Mouse (Mus musculus) limb, embryonic 14.5 days (tissue): Measurements from ENCODE around the gene Cdc34. TPM values are rescaled to one million over a fixed set of nuclear protein-coding genes. Genes with fewer than 3 reads are reported as not detected.

ENCODE experiments used
- ATAC-seq: fragments of 200-750 bp; cut with Nextera tagmentation; 2 replicates; pipeline ENCODE4 v1.8.0; 2017; ENCODE audit warnings: low read depth, moderate number of reproducible peaks, moderate TSS enrichment; ENCODE audit not compliant: low FRiP score
- DNase-seq: peaks from one replicate; pipeline ENCODE4 v3.0.0-alpha.2; 2015; ENCODE audit warnings: low spot score
- H3K27ac ChIP-seq: fragments of 300-500 bp; sonication (generic); replicated peaks from 2 replicates; pipeline ENCODE4 v1.5.1; 2014; ENCODE audit warnings: low read depth, mild to moderate bottlenecking, low read length, moderate library complexity, mixed read lengths
- H3K27me3 ChIP-seq: fragments of 300-500 bp; sonication (generic); 2 replicates; pipeline ENCODE4 v1.6.1; 2014; ENCODE audit warnings: low read length, mixed read lengths; ENCODE audit not compliant: control insufficient read depth, insufficient read depth
- H3K36me3 ChIP-seq: fragments of 300-500 bp; sonication (generic); 2 replicates; pipeline ENCODE4 v1.6.1; 2014; ENCODE audit warnings: mild to moderate bottlenecking, low read length, moderate library complexity, mixed read lengths; ENCODE audit not compliant: control insufficient read depth, insufficient read depth
- H3K4me1 ChIP-seq: fragments of 300-500 bp; sonication (generic); 2 replicates; pipeline ENCODE4 v1.6.1; 2014; ENCODE audit warnings: antibody characterized with exemption, low read length, mixed read lengths; ENCODE audit not compliant: control insufficient read depth, insufficient read depth
- H3K4me2 ChIP-seq: fragments of 300-500 bp; sonication (generic); replicated peaks from 2 replicates; pipeline ENCODE4 v1.6.1; 2014; ENCODE audit warnings: low read depth, mild to moderate bottlenecking, low read length, moderate library complexity; ENCODE audit not compliant: severe bottlenecking
- H3K4me3 ChIP-seq: fragments of 300-500 bp; sonication (generic); replicated peaks from 2 replicates; pipeline ENCODE4 v1.5.1; 2014; ENCODE audit warnings: low read length
- H3K9ac ChIP-seq: fragments of 300-500 bp; sonication (generic); 2 replicates; pipeline ENCODE4 v1.6.1; 2014; ENCODE audit warnings: mild to moderate bottlenecking, low read depth, low read length, moderate library complexity; ENCODE audit not compliant: severe bottlenecking
- H3K9me3 ChIP-seq: fragments of 300-500 bp; sonication (generic); 2 replicates; pipeline ENCODE4 v1.6.1; 2016; ENCODE audit warnings: low read length; ENCODE audit not compliant: control insufficient read depth
- POLR2A ChIP-seq: fragments of 200-500 bp; IDR thresholded peaks from 2 replicates; pipeline ENCODE4 v1.8.0; 2012; ENCODE audit warnings: inconsistent platforms, mild to moderate bottlenecking, moderate library complexity, borderline replicate concordance; ENCODE audit not compliant: insufficient read depth, insufficient read length; ENCODE audit errors: extremely low read depth
- WGBS: fragments of 180-500 bp; shearing (Covaris S2); extraction: QIAGEN DNeasy Blood & Tissue Kit; methylation state at CpG from one replicate; pipeline ENCODE4 v1.1.7; 2014; 5-methylcytosine and 5-hydroxymethylcytosine counted together
- polyA plus RNA-seq, 2 experiments: library from polyadenylated mRNA; depleted of rRNA in 1 of 2; stranded (reverse) in 1 of 2; unstranded in 1 of 2; fragments of >200 nt; fragmentation: Nextera tagmentation in 1 of 2; extraction: Ambion mirVana in 1 of 2; gene quantifications; 2 replicates each; pipeline versions ENCODE4 v1.2.1 to v1.2.3; 2012 to 2014

Cdc34 gene
- polyA plus RNA-seq, 2 experiments: 110 to 138 TPM

DNA sequence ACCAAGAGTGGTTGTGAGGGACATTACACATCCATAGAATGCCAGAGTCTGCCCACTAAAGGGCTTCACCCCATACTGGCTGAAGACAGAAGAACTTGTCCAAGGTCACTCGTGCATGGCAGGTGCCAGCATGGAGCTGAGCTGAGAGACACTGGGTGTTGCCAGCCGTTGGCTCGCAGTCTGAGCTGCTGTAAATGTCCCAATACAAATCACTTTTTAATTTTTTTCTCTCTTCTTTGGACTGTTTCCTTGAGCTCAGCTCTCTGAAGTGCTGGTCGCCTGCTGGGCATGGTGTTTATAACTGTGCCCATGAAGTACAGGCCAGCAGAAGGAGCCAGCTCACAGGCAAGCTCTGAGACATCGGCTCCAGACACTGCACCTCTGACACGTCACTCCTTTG, 41.1 kb downstream of the Cdc34 start:
- peaks cover 8% of the 10 kb centered on the region for H3K27me3 ChIP-seq
- no peak overlapping the region for H3K27ac ChIP-seq
- H3K4me2 ChIP-seq: no peak overlapping the region
- H3K9me3 ChIP-seq: no peaks in the 10 kb centered on the region
- no peaks in the 10 kb centered on the region for H3K4me1 ChIP-seq
- no peak overlapping the region for H3K4me3 ChIP-seq
- WGBS: 72% methylated on average over 6 of the region's 6 CpGs
- DNase-seq: no peak
- H3K9ac ChIP-seq: no peak overlapping the region
- no peak for TF ChIP-seq POLR2A
- no peaks in the 10 kb centered on the region for H3K36me3 ChIP-seq
- no peak for ATAC-seq

DNA sequence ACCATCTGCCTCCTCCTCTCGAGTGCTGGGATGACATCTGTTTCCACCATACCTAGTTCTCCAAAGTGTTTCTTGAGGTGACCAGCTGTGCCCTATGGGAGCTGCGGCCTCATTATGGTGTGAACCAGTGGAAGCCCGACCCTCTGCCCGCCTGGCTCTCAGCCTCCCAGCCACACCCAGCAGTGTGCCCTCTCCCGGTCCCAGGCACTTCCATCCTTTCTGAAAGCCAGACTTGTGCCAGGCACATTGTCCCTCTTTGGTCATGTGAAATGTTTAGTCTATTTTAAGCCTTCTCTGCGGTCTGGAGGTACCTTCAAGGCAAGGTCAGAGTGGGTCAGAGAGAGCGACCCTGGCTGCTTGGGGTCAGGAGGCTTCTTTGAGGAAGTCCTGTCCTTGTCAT, 41.7 kb downstream of the Cdc34 start:
- Histone ChIP-seq H3K4me1 (no peaks in the 10 kb centered on the region), H3K9ac (no peak overlapping the region), H3K27ac (no peak overlapping the region), H3K9me3 (no peaks in the 10 kb centered on the region), H3K36me3 (no peaks in the 10 kb centered on the region), H3K4me3 (no peak overlapping the region), H3K27me3 (peaks cover 1% of the 10 kb centered on the region; the same call in 1 of the 2 replicates), H3K4me2 (no peak overlapping the region)
- 74% methylated on average over 7 of the region's 7 CpGs for WGBS
- DNase-seq (no peak), ATAC-seq (no peak)
- TF ChIP-seq POLR2A: no peak

DNA sequence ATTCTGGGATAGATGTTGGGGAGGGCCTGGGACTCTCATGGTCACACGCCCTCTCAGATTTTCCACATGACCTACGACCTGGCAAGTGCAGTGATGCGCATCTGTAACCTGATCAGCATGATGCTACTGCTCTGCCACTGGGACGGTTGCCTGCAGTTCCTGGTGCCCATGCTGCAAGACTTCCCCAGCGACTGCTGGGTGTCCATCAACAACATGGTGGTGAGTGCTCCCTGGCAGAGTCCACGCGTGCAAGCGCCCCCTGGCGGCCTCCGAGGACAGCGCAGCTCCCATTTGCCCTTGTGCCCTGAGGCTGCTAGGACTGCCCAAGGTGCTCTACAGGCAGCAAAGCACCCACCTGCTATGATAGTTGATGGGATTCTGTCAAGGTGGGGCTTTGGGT, 44.1 kb downstream of the Cdc34 start:
- ATAC-seq: no peak
- Histone ChIP-seq H3K9me3 (no peaks in the 10 kb centered on the region), H3K36me3 (no peaks in the 10 kb centered on the region), H3K4me3 (no peak overlapping the region), H3K4me2 (no peak overlapping the region), H3K4me1 (no peaks in the 10 kb centered on the region), H3K27ac (no peak overlapping the region), H3K27me3 (no peaks in the 10 kb centered on the region), H3K9ac (no peak overlapping the region)
- no peak for TF ChIP-seq POLR2A
- 44% methylated on average over 11 of the region's 11 CpGs for WGBS
- DNase-seq: no peak

DNA sequence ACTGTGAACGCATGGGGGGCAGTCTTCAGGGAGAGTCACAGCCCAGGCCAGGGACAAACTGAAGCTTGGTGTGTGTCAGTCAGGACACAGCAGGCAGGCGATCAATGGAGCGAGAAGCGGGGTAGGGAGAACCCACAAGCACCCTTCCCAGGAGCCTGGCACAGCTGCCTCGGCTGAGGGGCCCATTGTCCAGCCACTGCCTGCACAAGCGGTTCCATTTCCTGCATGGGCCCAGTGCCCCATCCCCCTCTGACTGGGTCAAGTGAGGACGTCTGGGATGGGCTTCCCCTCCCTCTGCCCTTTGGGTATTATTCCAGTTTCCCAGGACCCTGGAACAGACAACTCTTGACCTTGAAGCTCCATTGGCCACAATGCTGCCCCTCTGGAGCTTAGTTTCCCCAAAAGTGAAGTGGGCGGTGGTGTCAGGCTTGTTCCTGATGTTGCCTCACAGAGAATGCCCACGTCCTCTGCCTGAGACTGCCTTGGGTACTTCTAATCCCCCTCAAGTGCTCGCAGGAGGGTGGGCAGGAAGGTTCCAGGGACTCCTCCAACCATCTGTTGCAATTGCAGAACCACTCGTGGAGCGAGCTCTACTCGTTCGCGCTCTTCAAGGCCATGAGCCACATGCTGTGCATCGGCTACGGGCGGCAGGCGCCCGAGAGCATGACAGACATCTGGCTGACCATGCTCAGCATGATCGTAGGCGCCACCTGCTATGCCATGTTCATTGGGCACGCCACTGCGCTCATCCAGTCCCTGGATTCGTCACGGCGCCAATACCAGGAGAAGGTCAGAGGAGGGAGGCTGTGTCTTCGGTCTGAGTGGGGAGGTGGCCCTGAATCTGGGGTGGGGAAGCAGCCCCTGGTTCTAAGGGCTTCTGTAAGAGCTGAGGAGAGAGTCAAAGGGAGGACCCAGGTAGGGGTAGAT, 46.6 kb downstream of the Cdc34 start:
- DNase-seq (no peak), ATAC-seq (no peak)
- 68% methylated on average over 28 of the region's 28 CpGs for WGBS

DNA sequence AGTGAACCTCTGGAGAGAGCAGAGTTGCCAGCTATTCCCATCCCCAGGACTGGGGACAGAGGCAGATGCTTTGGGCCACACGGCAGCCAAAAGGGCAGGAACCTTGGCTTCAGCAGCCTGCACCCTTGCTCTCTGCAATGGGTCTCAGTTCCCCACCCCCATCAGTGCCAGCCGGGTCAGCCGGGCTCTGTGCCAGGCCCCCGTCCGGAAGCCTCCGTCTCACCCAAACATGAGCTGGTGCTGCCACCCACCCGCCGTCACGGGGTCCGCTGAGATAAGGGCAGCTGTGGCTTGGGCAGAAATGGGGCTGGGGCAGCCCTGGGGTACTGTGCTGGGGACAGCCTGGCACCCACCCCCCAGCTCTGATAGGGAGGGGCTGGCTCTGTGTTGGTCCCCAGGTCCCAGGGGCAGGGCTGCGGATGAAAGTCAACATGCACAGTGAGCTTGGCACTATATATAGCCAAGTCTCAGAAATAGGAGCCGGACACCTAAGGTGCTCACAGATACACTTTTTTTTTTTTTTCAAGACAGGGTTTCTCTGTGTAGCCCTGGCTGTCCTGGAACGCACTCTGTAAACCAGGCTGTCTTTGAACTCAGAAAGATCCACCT, 47.5 kb downstream of the Cdc34 start:
- H3K9me3 ChIP-seq: no peaks in the 10 kb centered on the region
- no peaks in the 10 kb centered on the region for H3K27me3 ChIP-seq
- no peak for TF ChIP-seq POLR2A
- ATAC-seq (no peak), DNase-seq (no peak)
- H3K27ac ChIP-seq: no peak overlapping the region
- H3K4me3 ChIP-seq: no peak overlapping the region
- H3K36me3 ChIP-seq: peaks cover 8% of the 10 kb centered on the region
- H3K4me1 ChIP-seq: no peaks in the 10 kb centered on the region
- H3K4me2 ChIP-seq: no peak overlapping the region
- H3K9ac ChIP-seq: no peak overlapping the region
- 92% methylated on average over 13 of the region's 13 CpGs for WGBS

More for the DNA sequence above, 46.6 kb downstream of the Cdc34 start:
- no peak for TF ChIP-seq POLR2A
- H3K36me3 ChIP-seq: 0 out of 2 replicates have a peak, but pooled peaks cover 4% of the 10 kb centered on the region
- H3K4me1 ChIP-seq: no peaks in the 10 kb centered on the region
- H3K9me3 ChIP-seq: no peaks in the 10 kb centered on the region
- no peak overlapping the region for H3K4me2 ChIP-seq
- no peak overlapping the region for H3K9ac ChIP-seq
- no peak overlapping the region for H3K27ac ChIP-seq
- no peak overlapping the region for H3K4me3 ChIP-seq
- H3K27me3 ChIP-seq: no peaks in the 10 kb centered on the region
